Mouse (Mus musculus): ENCODE measurements around the gene Fam83c.
"Not testable (repeated sequence)": the region's sequence is repeated elsewhere in the genome, so short reads cannot be mapped to it uniquely, and the experiment has no call there.

Gene Fam83c

DNA sequence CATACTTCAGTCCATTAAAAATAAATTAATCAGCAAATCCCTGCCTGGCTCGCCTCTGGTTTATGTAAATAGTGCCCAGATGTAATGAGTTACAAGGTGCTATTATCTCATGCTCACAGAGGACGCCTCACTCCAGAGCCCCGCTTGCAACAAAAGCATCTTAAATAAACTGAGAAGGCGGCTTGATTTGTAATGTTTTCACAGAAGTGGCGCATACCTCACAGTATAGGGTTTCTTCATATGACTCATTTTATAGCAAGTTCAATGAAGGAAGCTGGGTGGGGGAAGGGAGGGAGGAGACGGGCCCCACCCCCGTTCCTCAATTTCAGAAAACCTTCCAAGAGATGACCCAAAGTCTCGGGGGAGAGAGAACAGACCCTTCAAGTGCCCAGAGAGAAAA, 12.3 kb upstream of the Fam83c start:
- TF ChIP-seq CTCF (conservative IDR thresholded peaks at IDR 0.05; ENCODE audit: low read length) (no peak), POU5F1 (IDR thresholded peaks at IDR 0.05; ENCODE audit: borderline replicate concordance, low read length) (no peak), NANOG (IDR thresholded peaks at IDR 0.05; ENCODE audit: borderline replicate concordance, low read length) (no peak)
- Histone ChIP-seq H3K4me3 (replicated peaks; ENCODE audit: low read length) (no peak overlapping the region), H3K4me1 (replicated peaks; ENCODE audit: low read depth, low read length) (peaks cover 17% of the 10 kb centered on the region), H3K27me3 (ENCODE audit: insufficient read depth, low read length) (no peaks in the 10 kb centered on the region), H3K9me3 (ENCODE audit: low read length) (no peaks in the 10 kb centered on the region), H3K36me3 (ENCODE audit: insufficient read depth, low read length) (peaks cover 66% of the 10 kb centered on the region)

DNA sequence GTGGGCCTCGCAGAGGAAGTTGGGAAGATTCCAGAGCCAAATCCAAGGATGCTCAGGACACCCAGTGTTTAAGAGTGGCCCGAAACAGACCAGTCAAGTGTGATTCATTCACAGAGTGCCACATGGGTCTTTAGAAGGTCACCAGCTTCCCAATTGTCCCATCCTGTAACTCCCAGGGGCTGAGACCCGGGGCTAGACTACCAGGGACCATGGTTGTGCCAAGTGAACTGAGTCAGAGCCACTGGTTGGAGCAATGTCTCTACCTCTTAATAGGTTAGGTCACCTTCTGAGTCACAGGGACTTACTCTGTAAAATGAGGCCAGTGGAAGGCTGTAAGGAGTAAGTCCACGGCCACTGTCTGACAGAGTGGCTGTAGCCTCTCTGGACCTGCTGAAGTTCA, 4.3 kb upstream of the Fam83c start:
- TF ChIP-seq CTCF (conservative IDR thresholded peaks at IDR 0.05; ENCODE audit: low read length), result no peak
- H3K27me3 ChIP-seq (ENCODE audit: insufficient read depth, low read length), result peaks cover 19% of the 10 kb centered on the region
- H3K36me3 ChIP-seq (ENCODE audit: insufficient read depth, low read length), result no peaks in the 10 kb centered on the region
- H3K9me3 ChIP-seq (ENCODE audit: low read length), result no peaks in the 10 kb centered on the region
- H3K4me3 ChIP-seq (replicated peaks; ENCODE audit: low read length), result no peak overlapping the region
- H3K4me1 ChIP-seq (replicated peaks; ENCODE audit: low read depth, low read length), result peaks cover 35% of the 10 kb centered on the region

DNA sequence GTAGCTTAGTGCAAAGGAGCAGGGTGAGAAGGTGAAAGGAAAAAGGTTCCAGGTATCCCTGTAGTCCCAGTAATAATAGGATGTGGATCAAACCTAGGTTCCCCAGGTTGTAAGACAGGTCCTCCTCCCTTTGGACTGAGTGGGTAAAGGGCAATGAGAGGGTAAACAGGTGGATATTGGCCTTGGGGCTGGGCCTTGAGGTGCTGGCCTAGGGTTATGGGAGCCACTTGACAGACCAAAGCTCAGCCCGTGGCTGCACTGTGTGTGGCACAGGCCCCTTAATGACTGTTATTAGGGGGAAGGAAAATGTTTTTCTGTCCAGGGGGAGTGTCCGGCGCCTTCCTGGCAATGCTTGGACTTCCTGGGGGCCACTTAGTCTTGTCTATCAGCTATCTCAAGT, 3.3 kb upstream of the Fam83c start:
- Histone ChIP-seq H3K27me3 (ENCODE audit: insufficient read depth, low read length) (peaks cover 20% of the 10 kb centered on the region), H3K36me3 (ENCODE audit: insufficient read depth, low read length) (no peaks in the 10 kb centered on the region), H3K4me3 (replicated peaks; ENCODE audit: low read length) (no peak overlapping the region), H3K4me1 (replicated peaks; ENCODE audit: low read depth, low read length) (peaks cover 40% of the 10 kb centered on the region), H3K9me3 (ENCODE audit: low read length) (no peaks in the 10 kb centered on the region)
- no peak for TF ChIP-seq POU5F1 (IDR thresholded peaks at IDR 0.05; ENCODE audit: borderline replicate concordance, low read length)
- TF ChIP-seq CTCF (conservative IDR thresholded peaks at IDR 0.05; ENCODE audit: low read length), result no peak
- no peak for TF ChIP-seq NANOG (IDR thresholded peaks at IDR 0.05; ENCODE audit: borderline replicate concordance, low read length)

- not testable (repeated sequence) for H3K9me3 ChIP-seq (ENCODE audit: low read length); H3K4me3 ChIP-seq (replicated peaks; ENCODE audit: low read length); H3K36me3 ChIP-seq (ENCODE audit: insufficient read depth, low read length)
- peaks cover 46% of the 10 kb centered on the region for H3K4me1 ChIP-seq (replicated peaks; ENCODE audit: low read depth, low read length)
- peaks cover 15% of the 10 kb centered on the region for H3K27me3 ChIP-seq (ENCODE audit: insufficient read depth, low read length)
- peak; percentile 51 for TF ChIP-seq CTCF (conservative IDR thresholded peaks at IDR 0.05; ENCODE audit: low read length)
These were observed 2.6 kb downstream of the Fam83c start for GRCm38 (mm10) chr2:155832087-155832486.

DNA sequence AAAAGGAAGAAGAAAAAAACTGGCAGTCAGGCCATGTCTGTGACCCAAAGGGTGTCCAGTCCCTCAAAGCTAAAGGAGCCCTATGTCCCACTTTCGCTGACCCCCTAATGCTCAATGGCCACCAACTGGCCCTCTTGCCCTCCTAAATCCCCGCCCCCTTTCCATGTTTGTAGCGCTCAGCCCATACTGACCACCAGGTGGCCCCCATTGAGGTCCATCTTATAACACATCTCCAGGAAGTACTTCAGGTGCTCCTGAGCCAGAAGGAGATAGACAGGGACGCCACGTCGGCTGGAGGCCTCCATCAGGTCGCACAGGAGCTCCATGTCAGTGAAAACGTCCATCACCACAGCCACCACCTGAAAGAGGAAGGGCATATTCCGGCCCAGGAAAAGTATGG, 3.4 kb downstream of the Fam83c start:
- Histone ChIP-seq H3K36me3 (ENCODE audit: insufficient read depth, low read length) (no peaks in the 10 kb centered on the region), H3K4me1 (replicated peaks; ENCODE audit: low read depth, low read length) (peaks cover 40% of the 10 kb centered on the region), H3K9me3 (ENCODE audit: low read length) (no peaks in the 10 kb centered on the region), H3K4me3 (replicated peaks; ENCODE audit: low read length) (no peak overlapping the region), H3K27me3 (ENCODE audit: insufficient read depth, low read length) (peaks cover 15% of the 10 kb centered on the region)
- no peak for TF ChIP-seq POU5F1 (IDR thresholded peaks at IDR 0.05; ENCODE audit: borderline replicate concordance, low read length)
- peak; percentile 31 for TF ChIP-seq CTCF (conservative IDR thresholded peaks at IDR 0.05; ENCODE audit: low read length)

DNA sequence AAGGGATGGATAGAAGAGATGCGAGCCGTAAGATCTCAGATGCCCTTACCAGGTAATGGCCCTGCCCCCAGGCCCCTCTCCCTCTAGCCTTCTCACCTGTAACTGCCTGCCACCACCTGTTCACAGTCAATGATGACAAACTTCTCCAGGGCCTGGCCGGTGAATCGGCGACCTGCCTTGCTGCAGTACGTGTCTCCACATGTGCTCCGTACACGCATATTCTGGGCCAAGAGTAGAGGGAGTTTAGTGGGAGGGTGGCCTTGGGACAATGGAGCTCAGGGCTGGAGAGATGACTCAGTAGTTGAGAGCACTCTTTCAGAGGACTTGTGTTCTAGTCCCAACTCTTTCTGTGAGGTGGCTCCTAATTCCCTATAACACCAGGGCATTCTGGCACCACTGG, 3.8 kb downstream of the Fam83c start:
- TF ChIP-seq NANOG (IDR thresholded peaks at IDR 0.05; ENCODE audit: borderline replicate concordance, low read length) (no peak), CTCF (conservative IDR thresholded peaks at IDR 0.05; ENCODE audit: low read length) (no peak), POU5F1 (IDR thresholded peaks at IDR 0.05; ENCODE audit: borderline replicate concordance, low read length) (no peak)
- no peak overlapping the region for H3K4me3 ChIP-seq (replicated peaks; ENCODE audit: low read length)
- H3K27me3 ChIP-seq (ENCODE audit: insufficient read depth, low read length), result peaks cover 15% of the 10 kb centered on the region
- no peaks in the 10 kb centered on the region for H3K36me3 ChIP-seq (ENCODE audit: insufficient read depth, low read length)
- H3K9me3 ChIP-seq (ENCODE audit: low read length), result no peaks in the 10 kb centered on the region
- peaks cover 36% of the 10 kb centered on the region for H3K4me1 ChIP-seq (replicated peaks; ENCODE audit: low read depth, low read length)

DNA sequence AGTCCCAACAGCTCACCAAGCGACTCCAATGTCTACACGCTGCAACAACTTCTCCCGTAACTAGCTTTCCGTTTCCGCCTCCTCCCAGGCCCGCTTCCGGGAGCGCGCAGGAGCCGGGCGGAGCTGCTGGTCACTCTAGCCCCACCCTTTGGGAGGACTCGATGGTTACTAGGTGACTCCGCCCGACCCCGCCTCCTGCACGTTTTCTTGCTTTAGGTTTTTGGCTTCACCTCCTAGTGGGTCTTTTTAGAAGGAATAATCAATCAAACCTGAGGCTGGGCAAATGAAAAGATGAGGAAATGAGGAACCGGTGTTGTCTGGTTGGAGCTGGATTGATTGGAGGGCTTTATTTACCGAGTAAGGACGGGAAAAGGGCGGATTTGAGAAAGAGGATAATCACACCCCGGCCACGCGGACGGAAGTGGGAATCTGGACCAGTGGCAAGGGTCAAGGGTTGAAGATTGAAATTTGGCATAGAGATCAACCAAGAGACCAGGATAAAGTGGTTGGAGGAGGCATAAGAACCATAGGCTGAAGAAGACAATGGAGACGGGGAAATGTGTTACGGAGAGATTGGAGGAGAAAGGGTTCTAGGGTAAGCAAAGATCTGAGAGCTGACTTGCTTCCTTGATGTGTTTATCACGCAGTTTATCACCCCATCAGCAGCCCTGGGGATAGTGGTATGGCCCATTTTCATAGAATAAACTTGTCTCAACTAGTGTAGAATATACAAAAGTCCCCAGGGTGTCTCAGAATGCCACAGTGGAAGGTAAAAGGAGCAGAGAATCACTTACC, 7.8 kb downstream of the Fam83c start, which contains the start of gene Eif6:
Eif6 (minus strand) TSS at position 296 of the 795 bp plus-strand sequence.
- Histone ChIP-seq H3K36me3 (ENCODE audit: insufficient read depth, low read length) (peaks cover 30% of the 10 kb centered on the region), H3K27me3 (ENCODE audit: insufficient read depth, low read length) (no peaks in the 10 kb centered on the region), H3K4me1 (replicated peaks; ENCODE audit: low read depth, low read length) (peaks cover 43% of the 10 kb centered on the region), H3K4me3 (replicated peaks; ENCODE audit: low read length) (peak within 1 kb of the TSS; percentile 95), H3K9me3 (ENCODE audit: low read length) (no peaks in the 10 kb centered on the region)
- TF ChIP-seq CTCF (conservative IDR thresholded peaks at IDR 0.05; ENCODE audit: low read length) (no peak), NANOG (IDR thresholded peaks at IDR 0.05; ENCODE audit: borderline replicate concordance, low read length) (no peak), POU5F1 (IDR thresholded peaks at IDR 0.05; ENCODE audit: borderline replicate concordance, low read length) (no peak)

GRCm38 (mm10) chr2:155825904-155826629, 8.6 kb downstream of the Fam83c start:
- Histone ChIP-seq H3K4me1 (replicated peaks; ENCODE audit: low read depth, low read length) (peaks cover 50% of the 10 kb centered on the region), H3K36me3 (ENCODE audit: insufficient read depth, low read length) (peaks cover 37% of the 10 kb centered on the region), H3K27me3 (ENCODE audit: insufficient read depth, low read length) (no peaks in the 10 kb centered on the region), H3K4me3 (replicated peaks; ENCODE audit: low read length) (peak overlapping the region; percentile 95), H3K9me3 (ENCODE audit: low read length) (no peaks in the 10 kb centered on the region)
- TF ChIP-seq CTCF (conservative IDR thresholded peaks at IDR 0.05; ENCODE audit: low read length) (no peak), NANOG (IDR thresholded peaks at IDR 0.05; ENCODE audit: borderline replicate concordance, low read length) (no peak)

DNA sequence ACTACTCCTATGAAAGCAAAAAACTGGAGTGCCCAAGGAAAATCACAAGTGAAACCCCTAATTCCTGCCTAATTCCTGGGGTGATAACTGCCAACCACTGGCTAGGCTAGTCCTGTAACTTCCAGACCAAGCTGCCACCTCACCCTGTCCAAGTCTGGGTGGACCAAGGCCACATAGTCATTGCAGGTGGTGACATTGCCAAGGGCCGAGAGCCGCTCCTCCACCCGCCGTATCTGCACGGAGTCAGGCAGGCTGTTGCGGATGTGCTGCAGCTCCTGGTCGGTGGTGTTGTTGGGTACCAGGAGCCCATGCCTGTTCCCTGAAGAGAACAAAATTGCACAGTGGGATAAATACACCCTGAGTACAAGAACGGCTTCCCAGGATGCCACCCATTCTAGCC, 10.9 kb downstream of the Fam83c start:
- no peak for TF ChIP-seq POU5F1 (IDR thresholded peaks at IDR 0.05; ENCODE audit: borderline replicate concordance, low read length)
- TF ChIP-seq CTCF (conservative IDR thresholded peaks at IDR 0.05; ENCODE audit: low read length), result no peak
- no peak for TF ChIP-seq NANOG (IDR thresholded peaks at IDR 0.05; ENCODE audit: borderline replicate concordance, low read length)
- Histone ChIP-seq H3K4me1 (replicated peaks; ENCODE audit: low read depth, low read length) (peaks cover 68% of the 10 kb centered on the region), H3K27me3 (ENCODE audit: insufficient read depth, low read length) (no peaks in the 10 kb centered on the region), H3K4me3 (replicated peaks; ENCODE audit: low read length) (no peak overlapping the region), H3K9me3 (ENCODE audit: low read length) (no peaks in the 10 kb centered on the region), H3K36me3 (ENCODE audit: insufficient read depth, low read length) (peaks cover 55% of the 10 kb centered on the region)

Measured in E14TG2a.4 (cell line).